Comparison of ENCODE assay signal across 8 mouse cellular contexts in genomic region chr11:22698057-22698941, GRCm38 (mm10).
DNase-seq lines count a peak whose midpoint lies in the region; ATAC-seq lines count a peak whose summit lies in the region.

No protein-coding gene starts in this region.

- H3K9me3 ChIP-seq in hindbrain, embryonic 16.5 days (ENCODE audit: control insufficient read depth, low read length), result no peaks in the 10 kb centered on the region
- H3K9me3 ChIP-seq in stomach, embryonic 15.5 days, result no peaks in the 10 kb centered on the region

- no peaks in the 10 kb centered on the region for H3K36me3 ChIP-seq in hindbrain, embryonic 16.5 days (ENCODE audit: control insufficient read depth, insufficient read depth, low read length)
- H3K36me3 ChIP-seq in stomach, embryonic 15.5 days, result no peaks in the 10 kb centered on the region

- H3K27me3 ChIP-seq in hindbrain, embryonic 16.5 days (replicated peaks; ENCODE audit: control insufficient read depth, insufficient read depth, low read length), result no peaks in the 10 kb centered on the region
- H3K27me3 ChIP-seq in stomach, embryonic 15.5 days (replicated peaks), result no peaks in the 10 kb centered on the region

- peak; percentile 20 for DNase-seq in adrenal gland, postnatal 14 days
- no peak for DNase-seq in adrenal gland, postnatal 25 days
- DNase-seq in right cerebral cortex, adult 18-20 months, result peak; percentile 34
- DNase-seq in right cerebral cortex, postnatal 4 days, result no peak
- no peak for DNase-seq in lung, postnatal 10 days

- H3K4me2 ChIP-seq in hindbrain, embryonic 16.5 days (ENCODE audit: low read length), result no peak overlapping the region
- no peak overlapping the region for H3K4me2 ChIP-seq in stomach, embryonic 15.5 days

- ATAC-seq in hindbrain, embryonic 16.5 days, result peak; percentile 97
- ATAC-seq in stomach, embryonic 15.5 days (ENCODE audit: insufficient read depth, low FRiP score, low read depth), result peak; percentile 66; the same call in 1 of the 2 replicates
- no peak for ATAC-seq in erythroblast, adult 5-6 weeks (replicated peaks; ENCODE audit: low FRiP score, poor library complexity, severe bottlenecking)

- H3K27ac ChIP-seq in hindbrain, embryonic 16.5 days (ENCODE audit: low read depth, low read length), result peak overlapping the region; percentile 60
- no peak overlapping the region for H3K27ac ChIP-seq in stomach, embryonic 15.5 days

- H3K4me1 ChIP-seq in hindbrain, embryonic 16.5 days (ENCODE audit: control insufficient read depth, insufficient read depth, low read depth, low read length), result peaks cover 10% of the 10 kb centered on the region
- no peaks in the 10 kb centered on the region for H3K4me1 ChIP-seq in stomach, embryonic 15.5 days

- WGBS in hindbrain, embryonic 16.5 days, result 47% methylated on average over 5 of the region's 5 CpGs
- WGBS in stomach, embryonic 15.5 days, result 61% methylated on average over 5 of the region's 5 CpGs

- no peak overlapping the region for H3K4me3 ChIP-seq in hindbrain, embryonic 16.5 days (ENCODE audit: low read length)
- no peak overlapping the region for H3K4me3 ChIP-seq in stomach, embryonic 15.5 days (replicated peaks)

- no peak overlapping the region for H3K9ac ChIP-seq in hindbrain, embryonic 16.5 days (ENCODE audit: low read depth, low read length)
- H3K9ac ChIP-seq in stomach, embryonic 15.5 days, result no peak overlapping the region

Comparison
In these comparisons a context has a peak if more than half of its experiments do, and no peak if none do; other contexts are left out.
1. DNase-seq: peak in adrenal gland, postnatal 14 days (single experiment) and right cerebral cortex, adult 18-20 months (single experiment); none in adrenal gland, postnatal 25 days (single experiment), right cerebral cortex, postnatal 4 days (single experiment) and lung, postnatal 10 days (single experiment).